Mouse (Mus musculus): Measurements from ENCODE around the gene Ralbp1. TPM values are rescaled to one million over a fixed set of nuclear protein-coding genes. Genes with fewer than 3 reads are reported as not detected.

Gene Ralbp1
- polyA plus RNA-seq, 1 experiment from 2014 or later, result 43.9 TPM

- H3K27me3 ChIP-seq (replicated peaks), result no peaks in the 10 kb centered on the region
- H3K4me3 ChIP-seq, result no peak overlapping the region
- H3K4me2 ChIP-seq, result no peak overlapping the region
- H3K9me3 ChIP-seq, result no peaks in the 10 kb centered on the region; the same call in 1 of the 2 replicates
- 38% methylated on average over 4 of the region's 4 CpGs for WGBS
- no peak overlapping the region for H3K27ac ChIP-seq (replicated peaks)
- no peak for ATAC-seq (ENCODE audit: extremely low read depth, insufficient number of reproducible peaks, low FRiP score, low TSS enrichment)
- H3K9ac ChIP-seq, result no peak overlapping the region
- H3K36me3 ChIP-seq, result peaks cover 16% of the 10 kb centered on the region
- peaks cover 17% of the 10 kb centered on the region for H3K4me1 ChIP-seq
Measured at GRCm38 (mm10) chr17:65870146-65870545, 15.5 kb downstream of the Ralbp1 start.

DNA sequence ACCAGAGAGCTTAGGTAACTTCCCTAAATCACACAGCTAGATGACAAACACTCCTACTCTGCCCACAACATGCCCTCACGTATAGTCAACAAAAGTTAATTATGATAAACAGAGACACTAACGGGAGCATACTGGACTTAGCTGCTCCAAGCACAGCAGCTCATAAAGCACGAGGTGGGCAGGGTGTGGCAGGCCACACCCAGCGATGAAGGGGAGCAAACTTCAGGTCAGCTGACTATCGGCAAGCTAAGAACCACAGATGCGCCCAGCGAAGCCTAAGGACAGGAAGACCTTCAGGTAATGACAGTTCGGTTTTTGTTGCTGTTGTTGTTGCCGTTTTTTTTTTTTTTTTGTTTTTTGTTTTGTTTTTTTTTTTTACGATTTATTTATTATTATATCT is 15.9 kb downstream of the Ralbp1 start:
- WGBS, result 84% methylated on average over 10 of the region's 10 CpGs
- Histone ChIP-seq H3K4me2 (no peak overlapping the region), H3K4me3 (no peak overlapping the region), H3K9ac (no peak overlapping the region), H3K36me3 (peaks cover 16% of the 10 kb centered on the region), H3K4me1 (peaks cover 17% of the 10 kb centered on the region), H3K27me3 (replicated peaks) (no peaks in the 10 kb centered on the region), H3K27ac (replicated peaks) (no peak overlapping the region), H3K9me3 (no peaks in the 10 kb centered on the region; the same call in 1 of the 2 replicates)
- no peak for ATAC-seq (ENCODE audit: extremely low read depth, insufficient number of reproducible peaks, low FRiP score, low TSS enrichment)

DNA sequence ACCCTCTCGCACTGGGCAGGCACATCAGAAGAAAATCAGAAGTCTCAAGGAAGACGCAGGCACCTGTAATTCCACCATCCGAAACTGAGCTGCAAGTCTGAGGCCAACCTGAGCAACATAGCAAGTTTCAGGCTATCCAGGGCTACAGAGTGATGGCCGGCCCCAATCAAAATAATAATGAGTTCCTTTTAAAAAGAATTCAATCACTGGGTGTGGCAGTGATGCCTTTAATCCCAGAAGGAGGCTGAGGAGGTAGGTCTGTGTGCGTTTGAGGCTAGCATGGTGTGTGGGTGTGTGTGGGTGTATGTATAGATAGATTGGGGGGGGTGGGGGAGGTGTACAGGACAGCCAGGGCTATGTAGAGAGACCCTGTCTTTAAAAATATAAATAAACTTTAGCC is 17.6 kb downstream of the Ralbp1 start:
- H3K27ac ChIP-seq (replicated peaks), result no peak overlapping the region
- H3K27me3 ChIP-seq (replicated peaks), result no peaks in the 10 kb centered on the region
- no peak overlapping the region for H3K4me2 ChIP-seq
- H3K4me3 ChIP-seq, result no peak overlapping the region
- 86% methylated on average over 5 of the region's 5 CpGs for WGBS
- H3K9ac ChIP-seq, result no peak overlapping the region
- H3K4me1 ChIP-seq, result peaks cover 16% of the 10 kb centered on the region
- no peaks in the 10 kb centered on the region; the same call in 1 of the 2 replicates for H3K9me3 ChIP-seq
- ATAC-seq (ENCODE audit: extremely low read depth, insufficient number of reproducible peaks, low FRiP score, low TSS enrichment), result no peak
- H3K36me3 ChIP-seq, result peaks cover 27% of the 10 kb centered on the region

- Histone ChIP-seq H3K9ac (no peak overlapping the region), H3K36me3 (peaks cover 36% of the 10 kb centered on the region), H3K9me3 (no peaks in the 10 kb centered on the region; the same call in 1 of the 2 replicates), H3K4me2 (no peak overlapping the region), H3K27me3 (replicated peaks) (no peaks in the 10 kb centered on the region), H3K27ac (replicated peaks) (no peak overlapping the region), H3K4me1 (no peaks in the 10 kb centered on the region; the same call in 1 of the 2 replicates), H3K4me3 (no peak overlapping the region)
- 34% methylated on average over 3 of the region's 3 CpGs for WGBS
- no peak for ATAC-seq (ENCODE audit: extremely low read depth, insufficient number of reproducible peaks, low FRiP score, low TSS enrichment)
Measured at GRCm38 (mm10) chr17:65866201-65866600, 19.4 kb downstream of the Ralbp1 start.

- Histone ChIP-seq H3K27me3 (replicated peaks) (no peaks in the 10 kb centered on the region), H3K36me3 (peaks cover 45% of the 10 kb centered on the region), H3K4me2 (no peak overlapping the region), H3K9ac (no peak overlapping the region), H3K27ac (replicated peaks) (no peak overlapping the region), H3K4me1 (no peaks in the 10 kb centered on the region), H3K4me3 (no peak overlapping the region), H3K9me3 (no peaks in the 10 kb centered on the region; the same call in 1 of the 2 replicates)
- no peak for ATAC-seq (ENCODE audit: extremely low read depth, insufficient number of reproducible peaks, low FRiP score, low TSS enrichment)
Measured at GRCm38 (mm10) chr17:65865265-65865664, 20.3 kb downstream of the Ralbp1 start.

GRCm38 (mm10) chr17:65864742-65865141 is 20.9 kb downstream of the Ralbp1 start:
- WGBS, result 37% methylated on average over 4 of the region's 4 CpGs
- H3K4me1 ChIP-seq, result no peaks in the 10 kb centered on the region
- no peak for ATAC-seq (ENCODE audit: extremely low read depth, insufficient number of reproducible peaks, low FRiP score, low TSS enrichment)

DNA sequence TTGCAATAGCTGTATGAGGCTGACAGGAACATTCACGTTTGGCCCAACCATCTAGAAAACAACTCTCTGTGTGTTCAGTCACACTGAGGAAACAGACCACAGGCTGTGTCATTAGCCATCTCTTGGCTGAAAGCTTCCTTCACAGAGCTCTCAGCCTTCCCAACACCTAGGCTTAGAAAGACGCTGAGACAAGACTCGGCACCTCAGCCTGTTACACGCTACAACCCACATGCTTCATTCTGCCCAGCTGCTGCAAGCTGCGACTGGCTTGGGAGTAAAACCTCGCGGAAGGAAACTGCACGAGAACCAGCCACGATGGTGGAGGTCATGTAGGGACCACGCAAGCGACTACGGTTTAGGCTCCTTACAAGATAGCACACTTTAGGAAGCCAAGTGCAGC is 21.8 kb downstream of the Ralbp1 start:
- Histone ChIP-seq H3K4me2 (no peak overlapping the region), H3K4me1 (no peaks in the 10 kb centered on the region), H3K36me3 (peaks cover 52% of the 10 kb centered on the region), H3K9ac (no peak overlapping the region), H3K27me3 (replicated peaks) (no peaks in the 10 kb centered on the region), H3K27ac (replicated peaks) (no peak overlapping the region), H3K4me3 (no peak overlapping the region), H3K9me3 (no peaks in the 10 kb centered on the region)
- 90% methylated on average over 12 of the region's 12 CpGs for WGBS
- ATAC-seq (ENCODE audit: extremely low read depth, insufficient number of reproducible peaks, low FRiP score, low TSS enrichment), result no peak

More at GRCm38 (mm10) chr17:65864742-65865141, 20.9 kb downstream of the Ralbp1 start:
- H3K4me2 ChIP-seq, result no peak overlapping the region
- no peaks in the 10 kb centered on the region for H3K27me3 ChIP-seq (replicated peaks)
- H3K36me3 ChIP-seq, result peaks cover 46% of the 10 kb centered on the region
- no peak overlapping the region for H3K9ac ChIP-seq
- no peak overlapping the region for H3K4me3 ChIP-seq
- no peak overlapping the region for H3K27ac ChIP-seq (replicated peaks)
- no peaks in the 10 kb centered on the region for H3K9me3 ChIP-seq

- Histone ChIP-seq H3K27me3 (replicated peaks) (no peaks in the 10 kb centered on the region), H3K9me3 (no peaks in the 10 kb centered on the region), H3K4me3 (no peak overlapping the region), H3K36me3 (peaks cover 62% of the 10 kb centered on the region), H3K4me2 (no peak overlapping the region), H3K4me1 (peaks cover 7% of the 10 kb centered on the region), H3K9ac (no peak overlapping the region), H3K27ac (replicated peaks) (no peak overlapping the region)
- WGBS, result 59% methylated on average over 4 of the region's 4 CpGs
- no peak for ATAC-seq (ENCODE audit: extremely low read depth, insufficient number of reproducible peaks, low FRiP score, low TSS enrichment)
Measured at GRCm38 (mm10) chr17:65862579-65862978, 23.0 kb downstream of the Ralbp1 start.

DNA sequence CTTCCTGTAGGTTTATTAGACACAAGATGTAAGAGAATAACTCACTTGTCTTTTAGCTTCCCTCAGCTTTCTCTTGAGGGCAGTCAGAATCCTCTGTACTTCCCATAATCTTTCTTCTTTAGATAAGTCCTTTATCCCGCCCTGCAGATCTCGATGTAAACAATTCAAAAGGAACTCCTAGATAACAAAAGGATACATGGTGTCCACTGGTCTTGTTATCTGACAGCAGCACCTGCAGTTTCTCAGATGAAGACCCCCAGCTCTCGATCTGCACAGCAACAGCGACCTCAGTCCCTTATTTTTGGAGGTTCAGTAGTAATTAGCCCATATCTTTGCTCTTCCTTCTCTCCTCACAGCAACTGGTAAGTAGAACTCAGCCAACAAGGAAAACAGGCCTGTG is 28.0 kb downstream of the Ralbp1 start:
- no peak for ATAC-seq (ENCODE audit: extremely low read depth, insufficient number of reproducible peaks, low FRiP score, low TSS enrichment)
- Histone ChIP-seq H3K4me3 (no peak overlapping the region), H3K9ac (no peak overlapping the region), H3K4me2 (no peak overlapping the region), H3K36me3 (peaks cover 82% of the 10 kb centered on the region), H3K9me3 (no peaks in the 10 kb centered on the region), H3K4me1 (peaks cover 14% of the 10 kb centered on the region), H3K27me3 (replicated peaks) (no peaks in the 10 kb centered on the region), H3K27ac (replicated peaks) (no peak overlapping the region)
- WGBS, result 23% methylated on average over 4 of the region's 4 CpGs

DNA sequence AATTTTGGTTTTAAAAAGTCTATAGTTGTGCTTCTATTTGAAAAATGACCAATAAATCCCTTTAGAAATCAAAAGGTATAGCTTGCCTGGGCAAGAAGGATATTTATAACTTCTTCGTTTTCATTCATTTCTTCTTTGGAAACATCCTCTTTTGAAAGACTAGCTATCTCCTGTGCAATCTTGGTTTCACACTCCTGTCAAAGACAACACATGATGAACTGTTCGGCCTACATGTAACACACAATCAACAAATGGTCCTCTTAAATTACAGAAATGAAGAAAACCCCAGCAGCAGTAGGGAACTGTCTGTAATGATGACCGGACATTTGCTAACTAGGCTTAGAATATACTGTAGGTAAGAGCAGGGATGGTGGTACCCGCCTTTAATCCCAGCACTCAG is 31.6 kb downstream of the Ralbp1 start:
- Histone ChIP-seq H3K4me2 (no peak overlapping the region), H3K27ac (replicated peaks) (no peak overlapping the region), H3K4me1 (peaks cover 24% of the 10 kb centered on the region), H3K9me3 (no peaks in the 10 kb centered on the region), H3K4me3 (no peak overlapping the region), H3K9ac (no peak overlapping the region), H3K36me3 (peaks cover 98% of the 10 kb centered on the region), H3K27me3 (replicated peaks) (no peaks in the 10 kb centered on the region)
- ATAC-seq (ENCODE audit: extremely low read depth, insufficient number of reproducible peaks, low FRiP score, low TSS enrichment), result no peak
- 92% methylated on average over 4 of the region's 4 CpGs for WGBS

DNA sequence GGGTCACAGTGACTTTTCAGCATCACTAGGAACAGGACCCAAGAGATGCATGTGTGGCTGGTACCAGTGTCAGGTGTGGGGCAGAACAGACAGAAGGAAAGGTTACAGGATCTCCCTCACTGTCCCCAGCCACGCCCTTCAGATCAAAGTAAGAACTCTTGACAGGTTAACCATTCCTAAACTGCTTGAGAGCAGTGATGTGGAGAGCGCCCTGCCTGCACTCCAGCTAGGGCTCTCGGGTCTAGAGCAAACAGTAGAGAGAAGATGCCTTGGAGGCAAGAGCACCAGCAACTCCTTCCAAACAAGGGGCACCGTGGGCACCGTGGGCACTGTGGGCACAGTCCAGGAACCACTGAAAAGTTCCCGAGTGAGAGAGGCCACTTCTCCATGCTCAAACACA is 32.3 kb downstream of the Ralbp1 start:
- Histone ChIP-seq H3K27ac (replicated peaks) (no peak overlapping the region), H3K4me1 (peaks cover 23% of the 10 kb centered on the region), H3K4me3 (no peak overlapping the region), H3K27me3 (replicated peaks) (no peaks in the 10 kb centered on the region), H3K9ac (no peak overlapping the region), H3K9me3 (no peaks in the 10 kb centered on the region), H3K36me3 (peaks cover 97% of the 10 kb centered on the region), H3K4me2 (no peak overlapping the region)
- no peak for ATAC-seq (ENCODE audit: extremely low read depth, insufficient number of reproducible peaks, low FRiP score, low TSS enrichment)
- WGBS, result 87% methylated on average over 6 of the region's 6 CpGs

- WGBS, result 93% methylated on average over 6 of the region's 6 CpGs
- Histone ChIP-seq H3K9ac (no peak overlapping the region), H3K4me3 (no peak overlapping the region), H3K27me3 (replicated peaks) (no peaks in the 10 kb centered on the region), H3K4me1 (peaks cover 14% of the 10 kb centered on the region), H3K27ac (replicated peaks) (no peak overlapping the region), H3K4me2 (no peak overlapping the region), H3K9me3 (no peaks in the 10 kb centered on the region), H3K36me3 (peaks cover 87% of the 10 kb centered on the region)
- ATAC-seq (ENCODE audit: extremely low read depth, insufficient number of reproducible peaks, low FRiP score, low TSS enrichment), result no peak
Measured at GRCm38 (mm10) chr17:65851749-65852148, 33.8 kb downstream of the Ralbp1 start.

Measured in heart, embryonic 13.5 days (tissue).